Mouse (Mus musculus): ENCODE results near the gene Actn4. TPM values are rescaled to one million over a fixed set of nuclear protein-coding genes. Genes with fewer than 3 reads are reported as not detected.

Gene Actn4
- total RNA-seq (2021): 10 to 100 TPM; 27.1 to 40.2 TPM
- long read RNA-seq, experiment 1, transcript Actn4-201 (21 exons, 3,877 nt): major isoform, 48 of 69 reads
- long read RNA-seq, experiment 1, partial matches to known transcripts: 5 of 69 reads
- long read RNA-seq, experiment 1, other reads (novel, unspliced or antisense): 16 of 69 reads
- long read RNA-seq, experiment 2, transcript Actn4-201 (21 exons, 3,877 nt): major isoform, 35 of 46 reads
- long read RNA-seq, experiment 2, partial matches to known transcripts: 2 of 46 reads
- long read RNA-seq, experiment 2, other reads (novel, unspliced or antisense): 9 of 46 reads

- intact Hi-C loops (cut with DNase I): loop anchor here (2.0 to 5.0 kb wide), 2 partner anchors 23 to 40 kb away; no protein-coding TSS in a partner anchor
- no peak for TF ChIP-seq CTCF (IDR thresholded peaks at IDR 0.05)
- DNase-seq: peak; percentile 100
- H3K4me3 ChIP-seq: peak within 1 kb of the TSS; percentile 85
- peak within 1 kb of the TSS; percentile 92 for H3K27ac ChIP-seq
Measured at GRCm38 (mm10) chr7:28961927-28962670, at the start of gene Actn4. Gene Actn4 (minus strand): TSS chr7:28962340.

- no peak overlapping the region for H3K27ac ChIP-seq
- intact Hi-C loops (cut with DNase I): no loop called here
- no peak for DNase-seq
- no peak for TF ChIP-seq CTCF (IDR thresholded peaks at IDR 0.05)
- H3K4me3 ChIP-seq: no peak overlapping the region
Measured at GRCm38 (mm10) chr7:29008714-29009113, 46.6 kb upstream of the Actn4 start.

GRCm38 (mm10) chr7:29008171-29008570, 46.0 kb upstream of the Actn4 start:
- intact Hi-C loops (cut with DNase I): no loop called here
- no peak for DNase-seq
- Histone ChIP-seq H3K4me3 (no peak overlapping the region), H3K27ac (no peak overlapping the region)
- TF ChIP-seq CTCF (IDR thresholded peaks at IDR 0.05): no peak

GRCm38 (mm10) chr7:29007224-29008101, 45.3 kb upstream of the Actn4 start:
- TF ChIP-seq CTCF (IDR thresholded peaks at IDR 0.05): no peak
- Histone ChIP-seq H3K27ac (peak overlapping the region; percentile 28; the same call in 1 of the 2 replicates), H3K4me3 (no peak overlapping the region)
- no peak for DNase-seq
- intact Hi-C loops (cut with DNase I): no loop called here

GRCm38 (mm10) chr7:29000651-29001605, 38.8 kb upstream of the Actn4 start:
- DNase-seq: peak; percentile 81
- intact Hi-C loops (cut with DNase I): no loop called here
- H3K4me3 ChIP-seq: peak overlapping the region; percentile 64
- TF ChIP-seq CTCF (IDR thresholded peaks at IDR 0.05): no peak
- peak overlapping the region; percentile 28; the same call in 1 of the 2 replicates for H3K27ac ChIP-seq

GRCm38 (mm10) chr7:28993402-28993801, 31.3 kb upstream of the Actn4 start:
- intact Hi-C loops (cut with DNase I): no loop called here
- TF ChIP-seq CTCF (IDR thresholded peaks at IDR 0.05): no peak
- Histone ChIP-seq H3K4me3 (no peak overlapping the region), H3K27ac (no peak overlapping the region)
- no peak for DNase-seq

- intact Hi-C loops (cut with DNase I): no loop called here
- TF ChIP-seq CTCF (IDR thresholded peaks at IDR 0.05): no peak
- DNase-seq: no peak
- H3K4me3 ChIP-seq: no peak overlapping the region
- H3K27ac ChIP-seq: no peak overlapping the region
Measured at GRCm38 (mm10) chr7:28992997-28993396, 30.9 kb upstream of the Actn4 start.

GRCm38 (mm10) chr7:28991616-28992015, 29.5 kb upstream of the Actn4 start:
- H3K4me3 ChIP-seq: no peak overlapping the region
- H3K27ac ChIP-seq: no peak overlapping the region
- intact Hi-C loops (cut with DNase I): no loop called here
- DNase-seq: no peak
- TF ChIP-seq CTCF (IDR thresholded peaks at IDR 0.05): peak; percentile 55

GRCm38 (mm10) chr7:28990766-28991273, 28.7 kb upstream of the Actn4 start:
- no peak overlapping the region for H3K27ac ChIP-seq
- TF ChIP-seq CTCF (IDR thresholded peaks at IDR 0.05): no peak
- no peak for DNase-seq
- intact Hi-C loops (cut with DNase I): no loop called here
- no peak overlapping the region for H3K4me3 ChIP-seq

GRCm38 (mm10) chr7:28985207-28985606, 23.1 kb upstream of the Actn4 start:
- no peak for DNase-seq
- Histone ChIP-seq H3K4me3 (no peak overlapping the region), H3K27ac (no peak overlapping the region)
- intact Hi-C loops (cut with DNase I): no loop called here
- no peak for TF ChIP-seq CTCF (IDR thresholded peaks at IDR 0.05)

GRCm38 (mm10) chr7:28984452-28984851, 22.3 kb upstream of the Actn4 start:
- no peak for DNase-seq
- intact Hi-C loops (cut with DNase I): no loop called here
- TF ChIP-seq CTCF (IDR thresholded peaks at IDR 0.05): no peak
- no peak overlapping the region for H3K27ac ChIP-seq
- no peak overlapping the region for H3K4me3 ChIP-seq

Data from gastrocnemius, adult 2 months (tissue).